Mouse (Mus musculus) naive thymus-derived CD4-positive, alpha-beta T cell, adult 2 months (primary cell): ENCODE measurements around the gene Vapb.

Experiments used
- DNase-seq: peaks from one replicate; pipeline ENCODE4 v3.0.0-alpha.2; 2011; ENCODE audit warnings: low read depth

The Vapb gene

DNA sequence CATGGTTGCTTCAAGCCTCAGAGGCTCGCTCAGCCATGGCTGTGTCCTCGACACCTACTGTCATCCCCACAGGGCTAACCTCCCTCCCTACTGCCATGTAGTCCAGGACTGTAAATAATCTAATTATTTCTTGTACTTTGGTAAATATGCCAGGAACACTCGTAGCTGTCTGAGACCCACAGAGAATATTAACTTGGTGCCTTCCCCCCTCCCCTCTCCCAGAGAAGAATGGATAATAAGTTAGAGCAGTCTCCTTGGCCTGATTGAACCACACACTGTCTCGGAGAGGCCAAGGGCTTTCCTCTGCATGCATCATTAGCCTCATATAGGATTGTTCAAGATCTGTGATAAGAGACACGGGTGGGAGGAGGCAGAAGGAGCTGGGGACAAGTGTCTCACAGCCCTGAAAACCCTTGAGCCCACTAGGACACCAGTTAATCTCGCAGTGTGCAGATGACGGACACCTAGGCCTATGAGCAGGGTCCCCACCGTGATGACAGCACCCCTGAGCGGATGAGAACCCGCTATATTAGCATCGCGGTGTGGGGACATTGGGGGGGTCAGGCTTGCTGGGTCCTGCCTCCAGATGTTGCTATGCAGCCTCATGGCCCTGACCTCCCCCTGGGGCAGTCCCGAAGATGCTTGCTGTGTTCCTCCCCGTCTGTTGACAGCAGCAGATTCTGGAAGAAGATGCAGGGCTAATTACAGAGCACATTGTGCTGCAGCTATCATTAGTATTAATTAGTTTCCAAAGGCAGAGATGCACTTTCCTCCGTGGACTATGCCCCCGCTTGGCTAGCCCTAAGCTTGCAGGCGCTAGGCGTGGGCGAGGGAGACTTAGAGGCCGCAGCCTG is 54.8 kb downstream of the Vapb start:
- no peak for DNase-seq

DNA sequence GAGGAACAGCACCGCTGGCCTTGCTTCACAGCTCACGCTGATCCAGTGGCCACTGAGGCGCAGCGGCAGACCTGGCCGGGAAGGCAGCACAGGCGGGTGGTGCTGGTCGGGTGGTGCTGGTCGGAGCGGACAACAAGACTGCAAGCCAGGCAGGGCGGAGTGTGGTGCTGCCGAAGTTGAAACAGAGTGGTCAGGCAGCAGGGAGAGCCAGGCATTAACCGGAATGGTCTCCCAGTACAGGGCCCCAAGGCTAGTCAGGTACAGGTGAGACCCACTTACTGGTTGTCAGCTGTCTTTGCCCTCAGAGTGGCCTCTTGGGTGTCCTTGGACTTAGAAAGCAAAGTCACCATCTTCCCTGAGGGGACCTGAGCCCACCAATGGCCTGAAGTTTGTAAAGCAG is 56.7 kb downstream of the Vapb start:
- DNase-seq, result no peak

DNA sequence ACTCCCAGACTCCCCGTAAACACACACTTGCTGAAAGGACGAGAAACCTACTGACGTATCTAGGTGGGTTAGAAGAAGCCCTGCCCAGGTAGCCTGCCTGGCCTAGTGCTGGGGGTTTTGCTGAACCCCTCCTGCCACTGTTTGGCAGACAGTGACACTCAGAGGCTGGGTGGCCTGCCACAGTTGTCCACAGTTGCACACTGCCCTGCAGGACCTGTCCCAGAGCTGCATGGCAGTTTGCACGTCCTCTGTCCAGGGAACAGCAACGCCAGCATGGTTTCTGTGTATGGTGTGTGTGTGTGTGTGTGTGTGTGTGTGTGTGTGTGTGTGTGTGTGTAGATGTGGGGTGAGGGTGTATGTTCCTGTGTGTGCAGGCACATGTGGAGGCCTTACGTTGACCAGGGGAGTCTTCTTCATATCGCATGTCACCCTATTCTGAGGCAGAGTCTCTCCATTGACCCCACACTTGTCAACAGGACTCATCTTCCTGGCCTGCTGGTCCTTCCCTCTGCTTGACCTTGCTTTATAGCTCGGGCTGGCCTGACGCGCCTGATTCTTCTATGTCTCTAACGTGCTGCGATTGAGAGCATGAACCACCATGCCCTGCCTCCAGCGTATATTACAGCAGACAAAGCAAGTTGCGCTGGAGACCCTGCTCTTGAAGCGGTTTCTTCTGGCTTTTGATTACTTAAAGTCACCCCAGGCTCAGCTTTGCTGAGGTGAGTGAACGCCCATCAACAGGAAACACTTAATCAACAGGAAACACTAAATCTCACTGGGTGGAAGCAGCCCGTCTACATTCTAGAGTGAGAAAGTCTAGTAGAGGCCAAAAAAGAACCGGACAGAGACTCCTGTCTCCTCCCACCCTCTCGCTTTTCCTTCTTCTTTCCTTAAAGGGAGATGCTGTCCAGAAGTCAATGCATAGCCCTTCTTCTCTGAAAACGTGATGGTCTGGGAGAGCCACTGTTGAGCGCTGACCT is 57.5 kb downstream of the Vapb start:
- peak; percentile 15 for DNase-seq

- no peak for DNase-seq
Observed at GRCm38 (mm10) chr2:173795801-173796673, 58.7 kb downstream of the Vapb start.

GRCm38 (mm10) chr2:173796674-173796963 is 59.3 kb downstream of the Vapb start:
- DNase-seq, result no peak

GRCm38 (mm10) chr2:173799513-173799912 is 62.2 kb downstream of the Vapb start:
- no peak for DNase-seq

DNA sequence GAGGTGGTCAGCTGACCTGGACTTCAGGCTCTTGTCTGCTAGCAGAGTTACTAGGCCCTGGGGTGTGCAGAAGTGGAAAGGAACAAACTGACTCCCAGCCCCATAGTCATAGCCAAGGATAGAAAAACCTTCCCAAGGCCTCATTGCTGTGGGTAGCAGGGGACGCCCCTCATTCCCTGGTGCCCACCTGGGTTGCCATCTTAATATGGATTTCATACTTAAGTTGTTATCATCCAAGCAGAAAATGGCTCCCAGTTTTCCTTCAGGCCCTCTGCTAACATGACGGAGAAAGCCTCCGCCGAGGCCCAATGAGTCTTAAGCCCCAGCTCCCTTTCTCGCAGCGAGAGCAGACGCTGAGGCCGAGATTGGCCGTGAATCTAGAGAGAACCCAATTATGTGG is 63.3 kb downstream of the Vapb start:
- no peak for DNase-seq

- no peak for DNase-seq
Observed at GRCm38 (mm10) chr2:173801405-173801876, 64.1 kb downstream of the Vapb start.

DNA sequence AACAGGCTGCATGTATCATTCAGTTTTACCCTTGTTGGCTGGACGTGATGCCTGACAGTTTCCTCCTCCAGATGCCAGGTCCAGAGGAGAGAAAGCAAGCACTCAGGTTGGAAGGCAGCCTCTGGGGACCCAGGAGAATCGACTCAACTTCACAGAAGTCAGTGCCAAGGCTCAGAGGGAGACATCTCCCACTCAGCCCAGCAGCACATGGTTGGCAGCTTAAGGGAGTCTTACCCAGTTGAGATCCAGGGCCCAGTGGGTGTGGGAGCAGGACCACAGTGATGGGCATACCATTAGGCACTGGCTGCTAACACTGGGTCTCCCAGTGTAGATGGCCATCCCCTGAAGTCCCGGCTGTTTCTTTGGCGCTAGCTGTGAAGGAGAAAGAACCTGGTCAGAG is 64.9 kb downstream of the Vapb start:
- DNase-seq, result no peak

- no peak for DNase-seq
Observed at GRCm38 (mm10) chr2:173802956-173803355, 65.6 kb downstream of the Vapb start.

GRCm38 (mm10) chr2:173803827-173804226 is 66.5 kb downstream of the Vapb start:
- no peak for DNase-seq

- no peak for DNase-seq
Observed at GRCm38 (mm10) chr2:173806621-173807020, 69.3 kb downstream of the Vapb start.

DNA sequence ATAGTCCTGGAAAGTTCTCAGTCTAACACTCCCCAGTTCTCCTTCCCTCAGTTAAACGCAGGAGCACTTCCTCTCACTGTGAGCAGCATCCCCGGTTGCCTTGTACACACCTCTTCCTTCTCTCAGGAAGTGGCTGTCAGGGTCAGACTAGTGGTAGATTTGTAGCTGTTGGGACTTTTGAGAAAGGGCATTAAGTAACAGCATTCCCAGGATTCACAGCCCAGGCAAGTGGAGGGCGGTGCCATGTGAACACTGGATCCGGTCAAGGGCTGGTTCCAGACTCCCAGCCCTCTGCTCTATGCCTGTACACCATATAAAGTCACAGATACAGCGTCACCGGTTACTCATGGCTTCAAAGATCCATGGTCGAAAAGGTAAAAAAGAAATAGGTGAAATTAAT is 71.6 kb downstream of the Vapb start:
- no peak for DNase-seq

DNA sequence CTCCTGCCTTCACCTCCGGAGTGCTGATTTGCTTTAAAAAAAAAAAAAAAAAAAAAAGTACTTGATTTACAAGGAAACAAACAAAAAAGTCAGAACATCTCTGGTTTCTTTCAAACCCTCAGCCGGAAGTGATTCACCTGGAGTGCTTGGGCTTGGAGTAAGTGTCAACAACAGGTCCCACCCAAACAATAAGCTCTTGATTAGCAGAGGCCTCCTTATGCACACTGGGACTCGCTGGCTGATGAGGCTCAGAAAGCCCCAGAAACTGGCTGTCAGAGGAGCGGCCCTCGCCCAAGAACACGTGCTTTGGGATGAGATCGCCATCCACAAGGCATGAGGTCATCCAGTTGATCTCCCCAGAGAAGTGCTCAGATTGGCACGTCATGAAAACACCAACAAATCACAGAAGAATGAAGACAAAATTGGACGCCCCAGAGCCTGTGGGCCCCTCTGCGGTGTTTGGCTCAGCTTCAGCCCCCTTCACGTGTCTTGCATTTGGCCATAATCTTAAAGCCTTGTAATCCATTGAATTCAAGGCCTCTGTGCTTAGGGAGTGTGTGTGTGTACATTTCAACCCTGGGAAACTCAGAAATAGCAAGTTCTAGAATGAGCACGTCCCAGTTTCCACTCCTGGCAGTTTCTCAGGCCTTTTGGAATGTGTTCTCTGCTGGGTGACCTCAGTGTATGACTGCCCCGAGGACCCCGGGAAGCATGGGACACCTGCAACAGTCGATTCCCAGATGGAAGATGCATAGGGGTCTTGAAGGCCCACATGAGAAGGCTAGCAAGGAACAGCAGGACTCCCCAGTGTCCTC is 72.9 kb downstream of the Vapb start:
- no peak for DNase-seq

- DNase-seq, result no peak
Observed at GRCm38 (mm10) chr2:173810851-173811130, 73.5 kb downstream of the Vapb start.

DNA sequence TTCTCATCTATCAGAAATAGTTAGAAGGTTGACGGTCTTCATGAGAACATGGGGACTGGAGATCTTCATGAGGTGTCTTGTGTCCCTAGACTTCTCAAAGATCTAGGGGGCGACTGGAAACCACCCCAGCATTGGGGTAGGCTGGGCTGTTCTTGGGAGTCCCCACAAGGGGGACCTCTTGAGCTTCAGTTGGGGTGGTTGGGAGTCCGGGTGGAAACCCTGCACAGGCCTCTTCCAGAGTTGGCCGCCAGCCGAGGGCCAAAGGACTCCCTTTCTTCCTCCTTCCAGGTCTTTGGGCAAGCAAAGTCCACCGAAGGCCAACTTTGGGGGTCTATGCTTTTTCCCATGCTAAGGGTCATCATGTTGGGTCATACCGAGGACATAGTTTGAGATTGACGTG is 74.5 kb downstream of the Vapb start:
- no peak for DNase-seq

DNA sequence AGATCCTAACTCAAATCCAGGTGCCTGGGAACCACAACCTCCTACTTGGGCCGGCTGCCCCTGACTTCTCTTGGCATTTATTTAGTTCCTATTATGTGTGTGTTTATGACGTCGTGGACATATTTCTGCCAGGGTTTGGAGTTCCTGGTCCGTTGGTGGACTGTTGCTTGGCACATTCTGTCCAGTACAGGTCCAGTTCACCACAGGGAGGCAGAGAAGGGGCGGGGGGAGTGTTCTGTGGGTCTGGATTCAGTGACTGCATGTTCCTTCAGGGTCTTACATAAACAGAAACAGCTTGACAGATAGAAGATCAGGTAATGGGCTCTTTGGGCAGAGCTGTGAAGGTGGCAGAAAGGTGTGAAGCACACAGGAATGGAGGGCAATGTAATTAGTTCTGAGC is 75.8 kb downstream of the Vapb start:
- DNase-seq, result no peak

DNA sequence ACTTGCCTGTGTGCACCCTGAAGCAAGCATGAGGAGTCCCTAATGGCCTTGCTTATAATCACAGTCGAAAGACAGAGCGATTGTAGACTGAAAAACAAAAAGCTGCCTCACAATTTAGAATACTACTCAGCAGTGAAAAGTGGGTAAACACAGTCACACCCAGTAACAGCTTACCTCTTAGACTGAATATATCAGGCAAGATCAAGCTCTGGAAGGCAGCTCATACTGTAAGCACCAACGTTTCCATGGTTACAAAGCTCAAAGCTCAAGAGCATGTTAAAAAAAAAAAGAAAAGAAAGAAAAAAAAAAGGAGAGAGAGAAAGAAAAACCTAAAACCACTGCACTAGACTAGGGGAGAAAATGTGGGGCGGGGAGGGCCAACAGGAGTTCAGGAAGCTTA is 89.0 kb downstream of the Vapb start:
- no peak for DNase-seq

DNA sequence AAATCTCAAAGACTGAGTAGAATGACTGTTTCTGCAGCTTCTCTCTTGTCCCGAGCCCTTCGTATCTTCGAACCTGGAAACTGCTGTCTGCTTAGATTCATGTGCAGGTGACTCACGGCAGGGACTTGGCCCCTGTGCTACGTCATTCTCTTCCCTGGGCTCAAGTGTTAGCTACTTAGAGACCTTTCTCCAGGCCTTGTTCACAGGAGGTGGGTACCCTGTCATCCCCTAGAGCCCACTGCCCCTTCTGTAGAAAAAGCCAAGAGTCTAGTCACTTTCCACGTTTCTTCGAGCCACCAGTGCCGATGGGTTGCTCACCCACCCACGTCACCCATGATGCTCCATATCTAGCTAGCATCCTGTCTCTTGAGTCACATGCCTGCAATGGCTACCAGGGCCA is 89.9 kb downstream of the Vapb start:
- DNase-seq, result no peak

GRCm38 (mm10) chr2:173828134-173828533 is 90.8 kb downstream of the Vapb start:
- no peak for DNase-seq

DNA sequence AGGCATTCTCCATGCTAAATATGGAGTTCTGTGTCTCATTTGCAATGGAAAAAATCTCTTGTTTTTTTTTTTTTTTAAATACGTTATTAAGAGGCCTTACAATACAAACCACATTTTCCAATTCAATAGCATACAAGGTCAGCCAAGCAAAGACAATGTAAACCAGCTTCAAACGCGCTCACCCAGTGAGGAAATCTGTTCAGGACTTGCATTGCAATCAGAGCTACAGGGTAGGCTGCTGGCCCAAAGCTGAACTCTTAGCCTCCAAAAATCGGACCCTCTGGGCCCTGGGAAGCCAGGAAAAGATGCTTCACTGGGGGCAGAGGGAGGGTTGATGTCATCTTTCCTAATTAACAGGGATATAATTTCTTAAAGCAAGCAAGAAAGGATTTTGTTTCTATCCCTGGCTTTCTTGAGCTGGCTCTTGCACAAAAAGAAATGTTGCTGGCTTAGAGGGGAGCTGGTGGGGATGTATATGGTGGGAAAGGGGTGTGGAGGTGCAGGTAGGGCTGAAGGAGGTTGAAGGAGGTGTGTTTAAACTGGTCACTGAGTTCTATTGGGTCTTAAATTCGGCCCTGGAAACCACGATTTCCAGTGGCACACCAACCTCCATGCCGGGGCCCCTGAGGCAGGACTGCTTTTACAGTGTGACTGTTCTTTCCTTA is 95.6 kb downstream of the Vapb start:
- no peak for DNase-seq
